Mouse (Mus musculus): Measurements from ENCODE around the gene A730061H03Rik.

GRCm38 (mm10) chr14:55575711-55576110, 15.5 kb upstream of the A730061H03Rik start:
- TF ChIP-seq CTCF (IDR thresholded peaks at IDR 0.05; ENCODE audit: borderline replicate concordance, insufficient read depth, low read length) (no peak), POLR2A (IDR thresholded peaks at IDR 0.05; ENCODE audit: low read depth, low read length) (no peak)

Data from embryonic fibroblast, embryonic 13.5 days (primary cell).